Mouse (Mus musculus) liver, embryonic 14.5 days (tissue): Measurements from ENCODE around the gene Fam192a. TPM values are rescaled to one million over a fixed set of nuclear protein-coding genes. Genes with fewer than 3 reads are reported as not detected.

Source experiments
- ATAC-seq: fragments of 200-750 bp; cut with Nextera tagmentation; 2 replicates; pipeline ENCODE4 v1.8.0; 2017; ENCODE audit warnings: moderate number of reproducible peaks, mild to moderate bottlenecking, moderate library complexity; ENCODE audit not compliant: insufficient read depth
- DNase-seq, 3 experiments: peaks; one replicate each; pipeline ENCODE4 v3.0.0-alpha.2; 2012 to 2013; ENCODE audit warnings: low read depth in 3 of 3, low spot score in 3 of 3
- H3K27ac ChIP-seq: fragments of 300-500 bp; sonication (generic); 2 replicates; pipeline ENCODE4 v1.5.1; 2014; ENCODE audit warnings: moderate library complexity, mild to moderate bottlenecking, control low read depth, inconsistent platforms
- H3K27me3 ChIP-seq: fragments of 300-500 bp; sonication (generic); 2 replicates; pipeline ENCODE4 v1.6.1; 2014; ENCODE audit warnings: mild to moderate bottlenecking, low read length, moderate library complexity; ENCODE audit not compliant: control insufficient read depth, insufficient read depth
- H3K36me3 ChIP-seq: fragments of 300-500 bp; sonication (generic); replicated peaks from 2 replicates; pipeline ENCODE4 v1.6.1; 2014; ENCODE audit warnings: low read depth; ENCODE audit not compliant: control insufficient read depth, insufficient read depth
- H3K4me1 ChIP-seq, 2 experiments: fragments of 200-500 bp in 1 of 2; fragments of 300-500 bp in 1 of 2; sonication (generic) in 1 of 2; replicated peaks; 2 replicates each; pipeline ENCODE4 v1.6.1; 2012 to 2014; ENCODE audit warnings: antibody characterized with exemption in 1 of 2, inconsistent platforms in 1 of 2, low read length in 1 of 2; ENCODE audit not compliant: control insufficient read depth in 2 of 2, insufficient read depth in 2 of 2
- H3K4me2 ChIP-seq: fragments of 300-500 bp; sonication (generic); 2 replicates; pipeline ENCODE4 v1.6.1; 2014; ENCODE audit warnings: low read depth, mild to moderate bottlenecking, control low read depth, moderate library complexity
- H3K4me3 ChIP-seq, 2 experiments: fragments of 200-500 bp in 1 of 2; fragments of 300-500 bp in 1 of 2; sonication (generic) in 1 of 2; 2 replicates each; pipeline ENCODE4 v1.5.1; 2012 to 2014; ENCODE audit warnings: low read depth in 2 of 2, low read length in 2 of 2, mild to moderate bottlenecking in 2 of 2, control low read depth in 1 of 2, inconsistent platforms in 1 of 2, moderate library complexity in 1 of 2; ENCODE audit not compliant: insufficient read depth in 1 of 2
- H3K9ac ChIP-seq: fragments of 300-500 bp; sonication (generic); replicated peaks from 2 replicates; pipeline ENCODE4 v1.6.1; 2014; ENCODE audit warnings: mild to moderate bottlenecking, control low read depth, moderate library complexity
- H3K9me3 ChIP-seq: fragments of 300-500 bp; sonication (generic); 2 replicates; pipeline ENCODE4 v1.6.1; 2016; ENCODE audit warnings: low read length, mixed read lengths; ENCODE audit not compliant: control insufficient read depth
- CTCF ChIP-seq: IDR thresholded peaks from 2 replicates; pipeline ENCODE4 v1.5.1; 2016; ENCODE audit warnings: antibody characterized with exemption, low read depth, control low read depth
- EP300 ChIP-seq: IDR thresholded peaks from 2 replicates; pipeline ENCODE4 v1.6.1; 2016; ENCODE audit warnings: antibody characterized with exemption, low read depth
- WGBS: fragments of 180-500 bp; shearing (Covaris S2); extraction: QIAGEN DNeasy Blood & Tissue Kit; methylation state at CpG from one replicate; pipeline ENCODE4 v1.1.7; 2014; ENCODE audit not compliant: insufficient replicate concordance; 5-methylcytosine and 5-hydroxymethylcytosine counted together
- polyA plus RNA-seq, 2 experiments: library from polyadenylated mRNA; depleted of rRNA in 1 of 2; stranded (reverse) in 1 of 2; unstranded in 1 of 2; fragments of >200 nt; fragmentation: Nextera tagmentation in 1 of 2; extraction: Ambion mirVana in 1 of 2; gene quantifications; 2 replicates each; pipeline versions ENCODE4 v1.2.1 to v1.2.3; 2012 to 2014

Fam192a gene
- polyA plus RNA-seq, 2 experiments, result 16.1 to 25.8 TPM

GRCm38 (mm10) chr8:94543981-94544380 lies 57.8 kb downstream of the Fam192a start:
- H3K4me2 ChIP-seq, result no peak overlapping the region
- DNase-seq, result no peak
- no peaks in the 10 kb centered on the region for H3K27me3 ChIP-seq
- H3K4me1 ChIP-seq, result no peaks in the 10 kb centered on the region
- no peak for TF ChIP-seq EP300
- TF ChIP-seq CTCF, result no peak
- 55% methylated on average over 8 of the region's 8 CpGs for WGBS
- no peak for ATAC-seq
- no peaks in the 10 kb centered on the region for H3K9me3 ChIP-seq
- H3K4me3 ChIP-seq, result no peak overlapping the region
- H3K27ac ChIP-seq, result no peak overlapping the region
- no peaks in the 10 kb centered on the region for H3K36me3 ChIP-seq
- no peak overlapping the region for H3K9ac ChIP-seq

GRCm38 (mm10) chr8:94540889-94541795 lies 60.7 kb downstream of the Fam192a start:
- Histone ChIP-seq H3K4me2 (no peak overlapping the region), H3K9me3 (no peaks in the 10 kb centered on the region), H3K9ac (no peak overlapping the region), H3K36me3 (no peaks in the 10 kb centered on the region), H3K27ac (no peak overlapping the region), H3K27me3 (no peaks in the 10 kb centered on the region), H3K4me3 (no peak overlapping the region), H3K4me1 (no peaks in the 10 kb centered on the region)
- DNase-seq (no peak), ATAC-seq (no peak)
- 48% methylated on average over 18 of the region's 18 CpGs for WGBS
- TF ChIP-seq EP300 (no peak), CTCF (no peak)

DNA sequence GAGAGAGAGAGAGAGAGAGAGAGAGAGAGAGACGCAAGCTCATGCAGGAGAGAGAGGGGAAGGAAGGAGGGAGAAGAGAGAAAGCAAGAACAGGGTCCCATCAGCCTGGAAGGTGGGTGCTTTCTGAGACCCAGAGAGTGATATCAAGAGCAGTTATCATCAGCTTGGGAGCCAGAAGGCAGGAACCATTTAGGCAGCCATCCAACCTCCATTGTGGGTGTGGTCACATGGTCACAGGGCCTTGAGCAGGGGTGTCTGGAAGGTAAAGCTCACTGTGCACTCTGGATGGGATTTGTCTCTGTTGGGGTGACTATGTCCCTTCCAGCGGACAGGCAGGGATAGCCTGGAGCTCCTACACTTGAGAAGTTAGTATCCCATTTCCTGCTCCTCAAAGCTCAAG lies 61.8 kb downstream of the Fam192a start:
- no peak overlapping the region for H3K27ac ChIP-seq
- no peak overlapping the region for H3K4me2 ChIP-seq
- H3K4me3 ChIP-seq, result no peak overlapping the region
- DNase-seq (no peak), ATAC-seq (no peak)
- WGBS, result 52% methylated on average over 2 of the region's 2 CpGs
- no peaks in the 10 kb centered on the region for H3K4me1 ChIP-seq
- no peaks in the 10 kb centered on the region for H3K9me3 ChIP-seq
- no peak overlapping the region for H3K9ac ChIP-seq
- H3K36me3 ChIP-seq, result no peaks in the 10 kb centered on the region
- TF ChIP-seq CTCF, result no peak
- no peak for TF ChIP-seq EP300
- H3K27me3 ChIP-seq, result no peaks in the 10 kb centered on the region; the same call in 1 of the 2 replicates

DNA sequence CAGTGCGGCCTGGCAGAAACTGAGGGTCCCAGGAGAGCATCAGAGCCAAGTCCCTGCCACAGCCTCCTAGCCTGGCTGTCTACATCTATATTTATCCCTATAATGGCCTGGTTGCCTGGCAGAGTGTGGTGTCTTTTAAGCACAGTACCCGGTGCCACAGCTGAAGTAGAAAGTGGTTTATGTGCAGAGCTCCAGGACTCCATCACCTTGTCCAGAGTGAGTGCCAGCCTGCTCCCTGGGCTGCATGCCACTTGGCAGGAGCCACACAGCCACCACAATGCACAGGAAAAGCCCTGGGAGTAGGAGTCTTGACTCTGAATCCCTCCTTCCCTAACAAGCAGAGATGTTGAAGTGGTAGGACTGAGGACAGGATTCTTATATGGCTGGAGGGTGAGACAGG lies 64.3 kb downstream of the Fam192a start:
- ATAC-seq, result no peak
- Histone ChIP-seq H3K4me1 (no peaks in the 10 kb centered on the region), H3K27ac (no peak overlapping the region), H3K27me3 (peaks cover 22% of the 10 kb centered on the region), H3K9me3 (no peaks in the 10 kb centered on the region), H3K4me2 (no peak overlapping the region), H3K9ac (no peak overlapping the region), H3K36me3 (no peaks in the 10 kb centered on the region), H3K4me3 (no peak overlapping the region)
- DNase-seq, result no peak
- TF ChIP-seq CTCF, result no peak
- TF ChIP-seq EP300, result no peak
- 52% methylated on average over 2 of the region's 2 CpGs for WGBS

GRCm38 (mm10) chr8:94535631-94536030 lies 66.2 kb downstream of the Fam192a start:
- no peak overlapping the region for H3K27ac ChIP-seq
- peaks cover 36% of the 10 kb centered on the region for H3K27me3 ChIP-seq
- no peaks in the 10 kb centered on the region for H3K36me3 ChIP-seq
- DNase-seq (no peak), ATAC-seq (no peak)
- no peaks in the 10 kb centered on the region for H3K9me3 ChIP-seq
- 70% methylated on average over 7 of the region's 7 CpGs for WGBS
- H3K4me3 ChIP-seq, result no peak overlapping the region
- H3K4me2 ChIP-seq, result no peak overlapping the region
- TF ChIP-seq EP300, result no peak
- no peak for TF ChIP-seq CTCF
- no peaks in the 10 kb centered on the region for H3K4me1 ChIP-seq
- H3K9ac ChIP-seq, result no peak overlapping the region
